Mouse (Mus musculus): Measurements from ENCODE around the gene Car10. TPM values are rescaled to one million over a fixed set of nuclear protein-coding genes. Genes with fewer than 3 reads are reported as not detected.

Car10 gene
- polyA plus RNA-seq, 2 experiments, result 0.70 TPM

- no peaks in the 10 kb centered on the region for H3K9me3 ChIP-seq (ENCODE audit: control insufficient read depth, low read length)
- H3K36me3 ChIP-seq (ENCODE audit: control insufficient read depth, insufficient read depth, low read length), result no peaks in the 10 kb centered on the region
- no peak overlapping the region for H3K4me3 ChIP-seq (replicated peaks; ENCODE audit: low read length)
- H3K27me3 ChIP-seq (ENCODE audit: control insufficient read depth, insufficient read depth, low read length), result no peaks in the 10 kb centered on the region
- H3K4me2 ChIP-seq (replicated peaks; ENCODE audit: low read depth, low read length, severe bottlenecking), result no peak overlapping the region
- H3K27ac ChIP-seq (replicated peaks; ENCODE audit: low read depth, low read length), result no peak overlapping the region
- WGBS, result 96% methylated on average over 1 of the region's 1 CpGs
- ATAC-seq (ENCODE audit: low FRiP score, low read depth) (no peak), DNase-seq (ENCODE audit: low spot score) (no peak)
- no peak overlapping the region for H3K9ac ChIP-seq (ENCODE audit: low read depth, low read length, severe bottlenecking)
- H3K4me1 ChIP-seq (ENCODE audit: control insufficient read depth, insufficient read depth, low read length), result no peaks in the 10 kb centered on the region
- TF ChIP-seq POLR2A (IDR thresholded peaks at IDR 0.05; ENCODE audit: borderline replicate concordance, extremely low read depth, insufficient read depth, insufficient read length), result no peak
Observed at GRCm38 (mm10) chr11:93642331-93642730, 544.5 kb downstream of the Car10 start.

- DNase-seq (ENCODE audit: low spot score), result no peak
- Histone ChIP-seq H3K27me3 (ENCODE audit: control insufficient read depth, insufficient read depth, low read length) (no peaks in the 10 kb centered on the region), H3K9me3 (ENCODE audit: control insufficient read depth, low read length) (no peaks in the 10 kb centered on the region), H3K9ac (ENCODE audit: low read depth, low read length, severe bottlenecking) (no peak overlapping the region), H3K4me3 (replicated peaks; ENCODE audit: low read length) (no peak overlapping the region), H3K4me1 (ENCODE audit: control insufficient read depth, insufficient read depth, low read length) (no peaks in the 10 kb centered on the region), H3K27ac (replicated peaks; ENCODE audit: low read depth, low read length) (no peak overlapping the region), H3K4me2 (replicated peaks; ENCODE audit: low read depth, low read length, severe bottlenecking) (no peak overlapping the region), H3K36me3 (ENCODE audit: control insufficient read depth, insufficient read depth, low read length) (no peaks in the 10 kb centered on the region)
- TF ChIP-seq POLR2A (IDR thresholded peaks at IDR 0.05; ENCODE audit: borderline replicate concordance, extremely low read depth, insufficient read depth, insufficient read length), result no peak
- ATAC-seq (ENCODE audit: low FRiP score, low read depth), result no peak
- 83% methylated on average over 4 of the region's 4 CpGs for whole genome bisulfite sequencing
Observed at GRCm38 (mm10) chr11:93643006-93643405, 545.2 kb downstream of the Car10 start.

- Histone ChIP-seq H3K4me1 (ENCODE audit: control insufficient read depth, insufficient read depth, low read length) (no peaks in the 10 kb centered on the region), H3K27me3 (ENCODE audit: control insufficient read depth, insufficient read depth, low read length) (no peaks in the 10 kb centered on the region), H3K4me3 (replicated peaks; ENCODE audit: low read length) (no peak overlapping the region), H3K4me2 (replicated peaks; ENCODE audit: low read depth, low read length, severe bottlenecking) (no peak overlapping the region), H3K27ac (replicated peaks; ENCODE audit: low read depth, low read length) (no peak overlapping the region), H3K9me3 (ENCODE audit: control insufficient read depth, low read length) (no peaks in the 10 kb centered on the region), H3K9ac (ENCODE audit: low read depth, low read length, severe bottlenecking) (no peak overlapping the region), H3K36me3 (ENCODE audit: control insufficient read depth, insufficient read depth, low read length) (no peaks in the 10 kb centered on the region)
- no peak for DNase-seq (ENCODE audit: low spot score)
- TF ChIP-seq POLR2A (IDR thresholded peaks at IDR 0.05; ENCODE audit: borderline replicate concordance, extremely low read depth, insufficient read depth, insufficient read length), result no peak
- 94% methylated on average over 9 of the region's 9 CpGs for WGBS
- no peak for ATAC-seq (ENCODE audit: low FRiP score, low read depth)
Observed at GRCm38 (mm10) chr11:93643436-93643835, 545.6 kb downstream of the Car10 start.

GRCm38 (mm10) chr11:93646216-93646615 lies 548.4 kb downstream of the Car10 start:
- Histone ChIP-seq H3K27ac (replicated peaks; ENCODE audit: low read depth, low read length) (no peak overlapping the region), H3K4me3 (replicated peaks; ENCODE audit: low read length) (no peak overlapping the region), H3K4me1 (ENCODE audit: control insufficient read depth, insufficient read depth, low read length) (no peaks in the 10 kb centered on the region), H3K27me3 (ENCODE audit: control insufficient read depth, insufficient read depth, low read length) (no peaks in the 10 kb centered on the region), H3K9ac (ENCODE audit: low read depth, low read length, severe bottlenecking) (no peak overlapping the region), H3K36me3 (ENCODE audit: control insufficient read depth, insufficient read depth, low read length) (no peaks in the 10 kb centered on the region), H3K4me2 (replicated peaks; ENCODE audit: low read depth, low read length, severe bottlenecking) (no peak overlapping the region), H3K9me3 (ENCODE audit: control insufficient read depth, low read length) (no peaks in the 10 kb centered on the region)
- TF ChIP-seq POLR2A (IDR thresholded peaks at IDR 0.05; ENCODE audit: borderline replicate concordance, extremely low read depth, insufficient read depth, insufficient read length), result no peak
- 90% methylated on average over 3 of the region's 3 CpGs for WGBS
- ATAC-seq (ENCODE audit: low FRiP score, low read depth) (no peak), DNase-seq (ENCODE audit: low spot score) (no peak)
